Mouse (Mus musculus): ENCODE data around the gene Foxf1.

The Foxf1 gene

DNA sequence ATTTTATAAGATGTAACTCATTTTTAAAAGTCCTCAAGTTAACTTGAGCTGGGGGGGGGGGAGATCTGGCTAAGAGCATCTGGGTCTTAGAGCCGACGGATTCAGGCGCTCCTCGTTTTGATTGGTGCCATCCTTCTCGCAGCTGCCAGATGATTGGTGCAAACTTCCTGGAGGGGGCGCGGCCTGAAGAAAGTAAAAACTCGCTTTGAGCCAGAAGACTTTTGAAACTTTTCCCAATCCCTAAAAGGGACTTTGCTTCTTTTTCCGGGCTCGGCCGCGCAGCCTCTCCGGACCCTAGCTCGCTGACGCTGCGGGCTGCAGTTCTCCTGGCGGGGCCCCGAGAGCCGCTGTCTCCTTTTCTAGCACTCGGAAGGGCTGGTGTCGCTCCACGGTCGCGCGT is 31.8 kb downstream of the Foxf1 start, which contains the start of gene Foxc2:
Gene Foxc2 (plus strand): TSS at position 224 of the 400 bp plus-strand sequence.
- peak; percentile 44 for DNase-seq

- no peak for DNase-seq
Observed at GRCm38 (mm10) chr8:121116591-121117185, 32.5 kb downstream of the Foxf1 start.

DNA sequence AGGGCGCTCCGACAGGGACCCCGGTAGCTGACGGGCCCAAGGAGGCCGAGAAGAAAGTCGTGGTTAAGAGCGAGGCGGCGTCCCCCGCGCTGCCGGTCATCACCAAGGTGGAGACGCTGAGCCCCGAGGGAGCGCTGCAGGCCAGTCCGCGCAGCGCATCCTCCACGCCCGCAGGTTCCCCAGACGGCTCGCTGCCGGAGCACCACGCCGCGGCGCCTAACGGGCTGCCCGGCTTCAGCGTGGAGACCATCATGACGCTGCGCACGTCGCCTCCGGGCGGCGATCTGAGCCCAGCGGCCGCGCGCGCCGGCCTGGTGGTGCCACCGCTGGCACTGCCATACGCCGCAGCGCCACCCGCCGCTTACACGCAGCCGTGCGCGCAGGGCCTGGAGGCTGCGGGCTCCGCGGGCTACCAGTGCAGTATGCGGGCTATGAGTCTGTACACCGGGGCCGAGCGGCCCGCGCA is 33.0 kb downstream of the Foxf1 start:
- no peak for DNase-seq

- no peak for DNase-seq
Observed at GRCm38 (mm10) chr8:121117906-121118305, 33.7 kb downstream of the Foxf1 start.

- DNase-seq, result no peak
Observed at GRCm38 (mm10) chr8:121118634-121119420, 34.6 kb downstream of the Foxf1 start.

DNA sequence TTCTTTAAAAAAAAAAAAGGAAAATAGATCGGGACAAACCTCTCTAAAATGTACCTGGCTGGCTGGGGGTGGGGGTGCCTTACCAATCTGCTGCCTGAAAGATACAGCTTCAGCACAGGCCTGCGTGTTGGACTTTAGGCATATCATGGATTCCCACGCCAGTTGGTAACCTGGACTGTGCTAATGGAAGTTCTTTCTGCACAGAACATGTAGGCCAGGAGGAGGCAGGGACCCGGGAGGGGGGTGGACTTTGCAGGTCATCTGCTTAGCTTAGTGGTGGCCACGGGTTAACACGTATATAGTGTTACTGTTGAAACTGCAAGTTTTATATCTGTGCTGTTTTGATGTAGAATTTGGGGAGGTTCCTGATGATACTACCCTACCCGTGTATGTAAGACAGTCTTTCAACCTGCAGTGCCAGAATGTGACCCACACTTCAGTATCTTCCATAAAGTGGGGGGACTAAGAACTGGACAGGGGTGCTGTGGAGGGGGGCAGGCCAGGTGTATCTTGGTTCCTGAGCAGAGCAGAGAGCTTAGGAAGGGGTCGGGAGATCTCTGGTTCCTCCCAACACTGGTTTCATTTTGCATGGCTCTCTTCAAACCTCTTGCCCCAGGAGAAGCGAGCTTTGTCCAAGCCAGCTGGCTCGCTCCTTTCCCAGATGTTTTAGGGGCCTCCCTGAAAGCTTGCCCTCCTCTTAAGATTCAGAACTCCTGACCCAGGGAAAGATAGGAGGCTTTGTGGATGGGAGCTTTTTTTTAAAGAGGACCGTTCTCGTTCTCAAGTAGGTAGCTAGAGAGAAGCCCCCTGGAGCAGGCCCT is 35.7 kb downstream of the Foxf1 start:
- no peak for DNase-seq

GRCm38 (mm10) chr8:121120456-121121419 is 36.6 kb downstream of the Foxf1 start:
- no peak for DNase-seq

DNA sequence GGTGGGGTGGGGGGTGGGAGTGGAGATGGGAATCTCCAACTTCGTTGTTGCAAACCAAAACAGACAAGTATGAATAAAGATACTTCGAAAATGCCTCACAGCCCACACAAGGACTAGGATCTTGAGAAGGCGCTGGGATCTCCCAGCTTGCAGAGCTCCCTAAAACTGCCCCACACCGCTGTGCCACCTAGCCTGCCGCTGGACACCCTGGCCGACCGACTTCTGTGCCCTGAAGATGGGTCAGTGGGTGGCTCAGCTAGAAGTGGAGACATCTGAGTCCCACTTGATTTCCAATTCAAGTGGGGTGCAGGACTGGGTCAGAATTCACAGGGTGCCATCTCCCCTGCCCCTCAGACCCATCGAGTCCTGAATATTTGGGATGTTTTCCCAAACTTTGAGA is 37.5 kb downstream of the Foxf1 start:
- no peak for DNase-seq

- no peak for DNase-seq
Observed at GRCm38 (mm10) chr8:121122368-121122767, 38.2 kb downstream of the Foxf1 start.

GRCm38 (mm10) chr8:121123113-121123512 is 38.9 kb downstream of the Foxf1 start:
- no peak for DNase-seq

GRCm38 (mm10) chr8:121124547-121125239 is 40.5 kb downstream of the Foxf1 start:
- no peak for DNase-seq

GRCm38 (mm10) chr8:121125311-121125876 is 41.2 kb downstream of the Foxf1 start:
- no peak for DNase-seq

DNA sequence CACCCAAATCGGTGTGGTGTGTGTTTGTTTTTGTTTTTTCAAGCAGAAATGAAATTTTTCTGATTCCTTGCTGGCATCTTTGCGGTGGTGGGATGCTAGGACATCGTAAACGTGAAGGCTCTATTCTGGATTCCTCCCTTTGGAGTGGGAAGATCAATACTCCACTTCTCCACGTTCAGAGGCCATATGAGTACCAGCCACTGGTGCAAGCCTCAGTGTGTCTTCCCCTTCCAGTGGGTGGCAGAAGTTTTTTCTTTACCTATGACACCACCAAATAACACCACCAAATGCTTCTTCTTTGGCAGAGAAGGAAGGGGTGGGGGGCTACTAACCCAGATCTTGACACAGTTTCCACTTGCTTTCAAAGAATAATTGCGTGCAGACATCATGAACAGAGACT is 42.0 kb downstream of the Foxf1 start:
- DNase-seq, result no peak

DNA sequence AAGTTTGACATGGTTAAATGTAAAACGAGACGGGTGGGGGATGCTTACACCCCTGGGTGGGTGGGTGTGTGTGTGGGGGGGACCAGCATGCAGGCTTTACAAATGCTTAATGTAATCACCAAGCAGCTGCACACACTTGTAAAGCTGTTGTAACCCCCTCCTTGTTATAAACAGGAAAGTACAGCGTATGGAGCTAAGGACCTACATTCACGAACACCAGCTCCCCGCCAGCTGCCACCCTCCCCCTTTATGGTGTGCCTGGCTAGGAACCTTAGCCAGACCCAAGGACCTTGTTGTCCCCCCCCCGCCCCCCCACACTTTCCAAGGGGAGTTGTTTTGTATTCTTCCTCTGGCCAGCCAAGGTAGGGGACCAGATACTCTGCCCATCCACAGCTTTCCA is 42.5 kb downstream of the Foxf1 start:
- DNase-seq, result no peak

DNA sequence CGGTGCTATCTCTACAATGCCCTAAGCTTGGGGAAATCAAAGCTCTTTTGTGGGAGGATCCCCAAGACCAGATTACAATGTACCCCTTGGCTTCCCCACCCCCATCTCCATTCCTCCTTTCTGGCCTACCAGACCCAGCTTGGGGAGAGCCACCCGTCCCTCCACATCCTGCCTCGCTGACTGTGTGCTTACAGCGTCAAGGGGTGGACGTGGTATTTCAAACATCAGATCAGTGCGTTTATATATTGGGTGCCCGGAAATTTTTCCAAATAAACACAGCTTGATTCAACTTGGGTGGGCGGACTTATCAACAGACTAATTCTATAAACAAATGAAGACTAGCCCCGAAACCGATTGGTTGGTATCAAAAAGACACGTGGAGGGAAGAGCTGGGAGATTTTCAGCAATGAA is 43.1 kb downstream of the Foxf1 start:
- DNase-seq, result no peak

DNA sequence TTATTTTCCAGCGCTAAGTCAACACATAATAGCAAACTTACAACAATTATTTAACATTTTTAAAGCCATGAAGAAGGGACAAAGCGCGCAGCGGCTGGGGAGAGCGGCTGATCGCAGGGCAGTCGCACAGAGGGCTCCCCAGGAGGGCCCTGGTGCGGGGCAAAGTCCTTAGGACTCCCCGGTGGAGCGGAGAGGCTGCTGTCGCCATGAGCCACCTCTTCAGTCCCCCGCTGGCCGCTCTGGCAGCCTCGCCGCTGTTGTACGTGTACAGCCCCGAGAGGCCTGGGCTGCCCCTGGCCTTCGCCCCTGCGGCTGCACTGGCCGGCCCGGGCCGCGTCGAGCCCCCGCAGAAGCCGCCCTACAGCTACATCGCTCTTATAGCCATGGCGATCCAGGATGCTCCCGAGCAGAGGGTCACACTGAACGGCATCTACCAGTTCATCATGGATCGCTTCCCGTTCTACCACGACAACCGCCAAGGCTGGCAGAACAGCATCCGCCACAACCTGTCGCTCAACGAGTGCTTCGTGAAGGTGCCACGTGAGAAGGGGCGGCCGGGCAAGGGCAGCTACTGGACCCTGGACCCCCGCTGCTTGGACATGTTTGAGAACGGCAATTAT is 43.7 kb downstream of the Foxf1 start, which contains the start of gene Foxl1:
Gene Foxl1 (plus strand): TSS at position 185 of the 620 bp plus-strand sequence.
- no peak for DNase-seq

DNA sequence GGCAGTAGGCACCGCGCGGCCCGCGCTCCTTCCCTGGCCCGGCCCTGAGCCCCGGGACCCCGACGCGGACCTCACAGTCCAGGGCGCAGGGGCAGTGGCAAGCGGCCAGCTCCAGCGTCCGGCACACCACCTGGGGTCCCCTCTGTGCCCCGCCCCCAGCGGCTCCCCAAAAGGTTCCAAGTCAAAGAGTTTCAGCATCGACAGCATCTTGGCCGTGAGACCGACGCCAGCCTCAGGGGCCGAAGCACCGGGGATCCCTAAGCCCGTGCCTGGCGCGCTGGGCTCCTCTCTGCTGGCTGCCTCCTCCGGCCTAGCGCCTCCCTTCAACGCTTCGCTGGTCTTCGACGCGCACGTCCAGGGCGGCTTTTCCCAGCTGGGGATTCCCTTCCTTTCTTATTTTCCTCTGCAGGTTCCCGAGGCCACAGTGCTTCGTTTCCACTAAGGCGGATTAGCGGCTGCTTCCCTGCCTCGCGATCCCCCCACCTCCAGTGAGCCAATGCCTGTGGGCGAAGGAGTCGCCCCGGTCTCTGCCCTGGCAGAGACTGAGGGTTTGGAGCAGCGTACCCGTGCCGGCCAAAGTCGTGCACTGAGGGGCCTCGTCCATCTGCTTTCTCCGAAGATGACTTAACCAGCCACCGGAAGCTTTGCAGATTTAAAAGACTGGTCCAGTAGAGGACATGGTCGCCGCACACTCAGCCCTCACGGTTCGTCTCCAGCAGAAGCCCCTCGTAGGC is 44.5 kb downstream of the Foxf1 start:
- DNase-seq, result no peak

DNA sequence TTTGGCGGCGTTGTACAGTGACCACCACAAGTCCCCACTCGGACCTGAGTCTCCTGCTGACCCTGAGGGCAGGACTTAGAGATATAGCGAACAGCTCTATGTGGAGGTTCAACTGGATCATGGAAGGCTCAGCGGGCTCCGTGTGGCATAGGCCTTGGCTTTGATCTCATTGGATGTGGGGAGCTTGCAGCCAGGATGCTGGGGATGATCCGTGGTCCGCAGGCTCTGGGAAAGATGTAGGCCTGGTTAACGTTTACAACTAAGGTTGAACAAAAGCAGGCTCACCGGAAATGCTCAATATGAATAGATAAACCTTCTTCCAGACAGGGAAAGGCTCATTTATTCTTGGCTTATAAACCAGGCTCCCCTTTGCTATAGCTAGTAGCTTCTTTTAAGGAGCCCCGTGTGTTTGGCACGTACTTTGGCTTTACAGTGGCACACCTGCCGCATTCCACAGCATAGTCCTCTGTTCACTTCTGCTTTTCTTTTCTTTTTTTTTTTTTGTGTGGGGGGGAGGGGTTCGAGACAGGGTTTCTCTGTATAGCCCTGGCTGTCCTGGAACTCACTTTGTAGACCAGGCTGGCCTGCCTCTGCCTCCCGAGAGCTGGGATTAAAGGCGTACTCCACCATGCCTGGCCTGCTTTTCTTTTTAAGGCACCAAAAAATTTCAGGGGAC is 45.2 kb downstream of the Foxf1 start:
- no peak for DNase-seq

GRCm38 (mm10) chr8:121130522-121130921 is 46.3 kb downstream of the Foxf1 start:
- no peak for DNase-seq
